Mouse (Mus musculus) spleen, adult 2 months (tissue): ENCODE data around the gene Spata21.

Experiments
- CTCF ChIP-seq: fragments of 200-500 bp; IDR thresholded peaks from 2 replicates; pipeline ENCODE4 v1.5.1; 2011; ENCODE audit warnings: mild to moderate bottlenecking, inconsistent platforms; ENCODE audit not compliant: insufficient read depth, insufficient read length, insufficient replicate concordance; ENCODE audit errors: extremely low read depth
- POLR2A ChIP-seq: fragments of 200-500 bp; IDR thresholded peaks from 2 replicates; pipeline ENCODE4 v1.6.1; 2011; ENCODE audit warnings: low read depth, low read length, inconsistent platforms

- TF ChIP-seq POLR2A, result no peak
- TF ChIP-seq CTCF, result no peak
These were observed 44.1 kb downstream of the Spata21 start for GRCm38 (mm10) chr4:141132191-141132590.
